ENCODE assay signal across 8 mouse cellular contexts in genomic region chr19:6840475-6841291, GRCm38 (mm10). TPM values are rescaled to one million over a fixed set of nuclear protein-coding genes. Genes with fewer than 3 reads are reported as not detected.
A peak's percentile ranks its signal among the peaks of the same experiment; 100 is the strongest.
DNase-seq lines count a peak whose midpoint lies in the region; ATAC-seq and TF ChIP-seq lines count a peak whose summit lies in the region.

Gene Rps6ka4, minus strand, starts transcription at chr19:6840636.

- 2% methylated on average over 39 of the region's 44 CpGs for WGBS in forebrain, embryonic 14.5 days
- 1% methylated on average over 44 of the region's 44 CpGs for WGBS in large intestine, adult 2 months
- 1% methylated on average over 44 of the region's 44 CpGs for WGBS in liver, postnatal 0 days (ENCODE audit: insufficient replicate concordance)
- WGBS in neural tube, embryonic 13.5 days: 1% methylated on average over 40 of the region's 44 CpGs
- WGBS in thymus, adult 2 months: under 1% methylated on average over 44 of the region's 44 CpGs

- H3K4me1 ChIP-seq in E14TG2a.4 (replicated peaks; ENCODE audit: low read depth, low read length): peaks cover 28% of the 10 kb centered on the region
- peaks cover 10% of the 10 kb centered on the region for H3K4me1 ChIP-seq in forebrain, embryonic 14.5 days (ENCODE audit: control insufficient read depth, insufficient read depth, low read length)
- H3K4me1 ChIP-seq in liver, postnatal 0 days (ENCODE audit: insufficient read depth): peaks cover 18% of the 10 kb centered on the region
- peaks cover 25% of the 10 kb centered on the region for H3K4me1 ChIP-seq in neural tube, embryonic 13.5 days (replicated peaks)
- H3K4me1 ChIP-seq in thymus, adult 2 months (replicated peaks; ENCODE audit: control insufficient read depth, insufficient read depth, low read length): peaks cover 15% of the 10 kb centered on the region

- H3K4me2 ChIP-seq in forebrain, embryonic 14.5 days (ENCODE audit: low read length): peak within 1 kb of the TSS; percentile 86
- peak within 1 kb of the TSS; percentile 99 for H3K4me2 ChIP-seq in liver, postnatal 0 days (ENCODE audit: low read depth, low read length)
- peak within 1 kb of the TSS; percentile 98 for H3K4me2 ChIP-seq in neural tube, embryonic 13.5 days

- TF ChIP-seq EP300 in liver, postnatal 0 days (IDR thresholded peaks at IDR 0.05; ENCODE audit: low read depth): no peak

- DNase-seq in forebrain, embryonic 14.5 days (ENCODE audit: low spot score): peak; percentile 49
- peak; percentile 74 for DNase-seq in heart, postnatal 25 days (ENCODE audit: low spot score)
- no peak for DNase-seq in large intestine, adult 2 months (ENCODE audit: low read depth, low spot score)
- peak; percentile 69 for DNase-seq in liver, postnatal 0 days
- DNase-seq in thymus, adult 2 months: peak; percentile 55

- TF ChIP-seq POLR2A in thymus, adult 2 months (IDR thresholded peaks at IDR 0.05; ENCODE audit: control insufficient read depth, extremely low read depth, insufficient read depth, low read length, poor library complexity): no peak

- H3K27me3 ChIP-seq in E14TG2a.4 (ENCODE audit: insufficient read depth, low read length): peaks cover 96% of the 10 kb centered on the region
- H3K27me3 ChIP-seq in forebrain, embryonic 14.5 days (replicated peaks; ENCODE audit: control insufficient read depth, insufficient read depth, low read length): peaks cover 10% of the 10 kb centered on the region; the same call in 1 of the 2 replicates
- peaks cover 4% of the 10 kb centered on the region; the same call in 1 of the 2 replicates for H3K27me3 ChIP-seq in liver, postnatal 0 days (ENCODE audit: insufficient read depth, low read length)
- peaks cover 89% of the 10 kb centered on the region for H3K27me3 ChIP-seq in neural tube, embryonic 13.5 days
- no peaks in the 10 kb centered on the region for H3K27me3 ChIP-seq in thymus, adult 2 months (ENCODE audit: control insufficient read depth, insufficient read depth, low read length)

- H3K9ac ChIP-seq in forebrain, embryonic 14.5 days (ENCODE audit: low read length): peak within 1 kb of the TSS; percentile 63
- H3K9ac ChIP-seq in liver, postnatal 0 days (replicated peaks): peak within 1 kb of the TSS; percentile 80
- H3K9ac ChIP-seq in neural tube, embryonic 13.5 days: peak within 1 kb of the TSS; percentile 83

- intact Hi-C loops in heart, postnatal 25 days (cut with DNase I): loop anchor here (5.0 kb wide), 1 partner anchor 67 kb away; the partner anchor contains the start of gene Trmt112

- no peaks in the 10 kb centered on the region for H3K9me3 ChIP-seq in E14TG2a.4 (ENCODE audit: low read length)
- no peaks in the 10 kb centered on the region for H3K9me3 ChIP-seq in forebrain, embryonic 14.5 days (replicated peaks; ENCODE audit: control insufficient read depth, low read length)
- no peaks in the 10 kb centered on the region for H3K9me3 ChIP-seq in liver, postnatal 0 days (ENCODE audit: low read length)
- no peaks in the 10 kb centered on the region for H3K9me3 ChIP-seq in neural tube, embryonic 13.5 days

- H3K36me3 ChIP-seq in E14TG2a.4 (ENCODE audit: insufficient read depth, low read length): peaks cover 32% of the 10 kb centered on the region
- H3K36me3 ChIP-seq in forebrain, embryonic 14.5 days (ENCODE audit: control insufficient read depth, insufficient read depth, low read length): no peaks in the 10 kb centered on the region
- H3K36me3 ChIP-seq in liver, postnatal 0 days (replicated peaks; ENCODE audit: insufficient read depth, low read length): 0 out of 2 replicates have a peak, but pooled peaks cover 3% of the 10 kb centered on the region
- H3K36me3 ChIP-seq in neural tube, embryonic 13.5 days: no peaks in the 10 kb centered on the region
- H3K36me3 ChIP-seq in thymus, adult 2 months (ENCODE audit: control insufficient read depth, insufficient read depth, low read length): no peaks in the 10 kb centered on the region

- no peak within 1 kb of the TSS for H3K27ac ChIP-seq in forebrain, embryonic 14.5 days (ENCODE audit: low read depth, low read length)
- peak within 1 kb of the TSS; percentile 34; the same call in 1 of the 2 replicates for H3K27ac ChIP-seq in liver, postnatal 0 days (ENCODE audit: low read depth)
- peak within 1 kb of the TSS; percentile 23; the same call in 1 of the 2 replicates for H3K27ac ChIP-seq in neural tube, embryonic 13.5 days (replicated peaks)
- no peak within 1 kb of the TSS for H3K27ac ChIP-seq in thymus, adult 2 months (ENCODE audit: control insufficient read depth, insufficient read depth, low read length)

- H3K4me3 ChIP-seq in E14TG2a.4 (replicated peaks; ENCODE audit: low read length): peak within 1 kb of the TSS; percentile 79
- peak within 1 kb of the TSS; percentile 44 for H3K4me3 ChIP-seq in forebrain, embryonic 14.5 days (ENCODE audit: low read depth, low read length)
- H3K4me3 ChIP-seq in liver, postnatal 0 days (ENCODE audit: low read depth, low read length): peak within 1 kb of the TSS; percentile 72
- peak within 1 kb of the TSS; percentile 65 for H3K4me3 ChIP-seq in neural tube, embryonic 13.5 days
- H3K4me3 ChIP-seq in thymus, adult 2 months (ENCODE audit: control insufficient read depth, insufficient read depth, low read length): peak within 1 kb of the TSS; percentile 93

- peak; percentile 79; the same call in 1 of the 2 replicates for ATAC-seq in cerebellum, adult (ENCODE audit: insufficient number of reproducible peaks, low FRiP score, low TSS enrichment)
- peak; percentile 83 for ATAC-seq in forebrain, embryonic 14.5 days
- ATAC-seq in liver, postnatal 0 days: peak; percentile 84
- peak; percentile 86 for ATAC-seq in neural tube, embryonic 13.5 days (ENCODE audit: low read depth)

- TF ChIP-seq CTCF in E14TG2a.4 (conservative IDR thresholded peaks at IDR 0.05; ENCODE audit: low read length): no peak
- TF ChIP-seq CTCF in liver, postnatal 0 days (IDR thresholded peaks at IDR 0.05; ENCODE audit: low read depth): no peak
- TF ChIP-seq CTCF in thymus, adult 2 months (IDR thresholded peaks at IDR 0.05; ENCODE audit: borderline replicate concordance, control insufficient read depth, extremely low read depth, insufficient read depth, low read length, poor library complexity): peak; percentile 37; the same call in 1 of the 2 replicates

RNA-seq across cellular contexts. Expression of gene Rps6ka4, which starts in this region (rescaled TPM):
- polyA plus RNA-seq in forebrain, embryonic 14.5 days (2014; fragmentation: Nextera tagmentation; extraction: Ambion mirVana): 3.0 and 7.0 TPM in 2 replicates
- 10 to 100 TPM; 17.2 to 19.0 TPM for total RNA-seq in heart, postnatal 25 days (2021)
- 25.1 and 30.9 TPM in 2 replicates for polyA plus RNA-seq in large intestine, adult 2 months (2012; rRNA removed)
- 4.2 and 5.2 TPM in 2 replicates for polyA plus RNA-seq in liver, postnatal 0 days (2015; fragmentation: Nextera tagmentation; extraction: Ambion mirVana)
- 8.4 and 9.8 TPM in 2 replicates for polyA plus RNA-seq in neural tube, embryonic 13.5 days (2015; fragmentation: Nextera tagmentation; extraction: Ambion mirVana)
- polyA plus RNA-seq in thymus, adult 2 months (2012; rRNA removed): 29.5 and 30.6 TPM in 2 replicates

Comparison
In these comparisons a context has a peak if more than half of its experiments do, and no peak if none do; other contexts are left out.
1. H3K27ac ChIP-seq: peak in liver, postnatal 0 days (single experiment) and neural tube, embryonic 13.5 days (single experiment); none in forebrain, embryonic 14.5 days (single experiment) and thymus, adult 2 months (single experiment).
2. Peak in every context shown above with its lines, with median percentiles within 50 percentile points of each other: H3K4me3 ChIP-seq, ATAC-seq, H3K4me2 ChIP-seq and H3K9ac ChIP-seq.